Mouse (Mus musculus) T-helper 2 cell (primary cell): Measurements from ENCODE around the gene Ccnb3.
"Not testable (repeated sequence)": the region's sequence is repeated elsewhere in the genome, so short reads cannot be mapped to it uniquely, and the experiment has no call there.

Source experiments
- in situ Hi-C: fragments of 300-600 bp; cut with MboI, MseI; formaldehyde crosslinking; loops from one replicate; pipeline ENCODE4 v1.15.1; 2025; ENCODE audit warnings: high pct_unique_total_duplicates

The Ccnb3 gene

GRCm38 (mm10) chrX:7041519-7041918, at the start of gene Ccnb3:
Gene Ccnb3, minus strand, starts transcription at chrX:7041619.
- in situ Hi-C loops, result no loop called here

- in situ Hi-C loops, result no loop called here
These were observed 48.9 kb upstream of the Ccnb3 start for GRCm38 (mm10) chrX:7090323-7090722.

- in situ Hi-C loops, result no loop called here
These were observed 44.5 kb upstream of the Ccnb3 start for GRCm38 (mm10) chrX:7085878-7086277.

- in situ Hi-C loops, result no loop called here
These were observed 38.5 kb upstream of the Ccnb3 start for GRCm38 (mm10) chrX:7079820-7080429.

- in situ Hi-C loops, result no loop called here
These were observed 26.6 kb upstream of the Ccnb3 start for GRCm38 (mm10) chrX:7068002-7068401.

GRCm38 (mm10) chrX:7067219-7067618, 25.8 kb upstream of the Ccnb3 start, which contains the start of gene Akap4:
Gene Akap4, plus strand, starts transcription at chrX:7067519.
- in situ Hi-C loops, result no loop called here

- in situ Hi-C loops, result no loop called here
These were observed 22.7 kb upstream of the Ccnb3 start for GRCm38 (mm10) chrX:7064109-7064508.

GRCm38 (mm10) chrX:7057634-7058033, 16.2 kb upstream of the Ccnb3 start:
- in situ Hi-C loops, result no loop called here

- in situ Hi-C loops, result no loop called here
These were observed 15.6 kb upstream of the Ccnb3 start for GRCm38 (mm10) chrX:7057056-7057455.

GRCm38 (mm10) chrX:6983916-6984315, 57.5 kb downstream of the Ccnb3 start:
- in situ Hi-C loops, result not testable (repeated sequence)

GRCm38 (mm10) chrX:6971956-6972355, 69.5 kb downstream of the Ccnb3 start:
- in situ Hi-C loops, result no loop called here

GRCm38 (mm10) chrX:6968598-6968997, 72.8 kb downstream of the Ccnb3 start:
- in situ Hi-C loops, result no loop called here
